Mouse (Mus musculus): ENCODE data around the gene Arhgap8. TPM values are rescaled to one million over a fixed set of nuclear protein-coding genes. Genes with fewer than 3 reads are reported as not detected.
A peak's percentile ranks its signal among the peaks of the same experiment; 100 is the strongest.

Gene Arhgap8
- total RNA-seq, 4 experiments from 2014 or later, result 0.64 to 2.6 (median 1.9) TPM

GRCm38 (mm10) chr15:84803685-84804084 lies 83.8 kb downstream of the Arhgap8 start:
- peak; percentile 19 for DNase-seq

DNA sequence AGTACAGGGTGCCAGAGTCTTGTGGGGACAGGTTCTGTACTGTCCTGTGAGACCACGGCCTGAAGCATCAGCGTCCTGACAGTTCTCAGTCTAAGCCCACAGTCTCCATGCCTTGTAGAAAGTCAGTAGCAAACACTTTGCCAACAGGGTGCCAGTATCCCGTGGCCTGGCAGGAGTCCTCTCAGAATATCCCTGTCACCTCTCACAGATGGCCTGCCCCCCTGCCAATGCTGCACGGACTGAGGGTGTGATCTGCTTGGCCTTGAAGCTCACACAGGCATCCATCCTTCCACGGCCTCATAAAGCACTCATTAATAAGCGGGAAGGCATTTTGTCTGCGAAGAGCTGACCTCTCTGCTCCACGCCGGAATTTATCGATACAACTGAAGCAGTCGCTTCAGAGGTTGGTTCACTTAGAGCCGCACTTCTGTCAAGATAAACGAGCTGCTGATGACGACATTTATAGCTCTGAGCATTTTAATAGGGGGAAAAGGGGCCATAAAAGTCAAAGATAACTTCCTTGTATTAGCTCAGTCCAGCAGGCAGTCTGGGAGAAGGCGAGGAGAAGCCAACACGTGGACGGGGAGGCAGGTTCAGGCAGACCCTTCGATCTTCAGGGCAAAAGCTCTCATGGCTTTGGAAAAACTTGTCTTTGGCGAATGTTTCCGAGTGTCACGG lies 89.6 kb downstream of the Arhgap8 start:
- DNase-seq, result no peak

DNA sequence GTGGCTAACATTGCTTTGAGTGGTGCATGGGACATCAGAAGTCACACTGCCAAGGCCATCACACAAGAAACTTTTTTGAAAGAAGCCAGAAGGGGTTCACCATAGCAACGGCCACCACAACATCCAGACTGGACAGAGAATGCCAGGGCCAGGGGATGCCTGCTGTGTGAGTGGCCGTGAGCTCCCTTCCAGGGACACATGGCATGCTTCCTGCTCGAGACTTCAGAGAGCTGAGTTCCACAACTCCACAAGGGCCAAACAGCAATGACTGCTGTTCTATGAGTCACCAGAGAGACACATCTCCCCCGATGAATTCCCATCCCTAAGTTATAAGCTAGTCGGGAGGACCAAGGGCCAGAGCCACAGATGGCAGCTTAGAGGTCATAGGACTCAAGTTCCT lies 91.3 kb downstream of the Arhgap8 start:
- DNase-seq, result peak; percentile 47

- no peak for DNase-seq
Observed at GRCm38 (mm10) chr15:84812831-84813357, 93.0 kb downstream of the Arhgap8 start.

- DNase-seq, result no peak
Observed at GRCm38 (mm10) chr15:84815171-84815570, 95.3 kb downstream of the Arhgap8 start.

GRCm38 (mm10) chr15:84817589-84817988 lies 97.7 kb downstream of the Arhgap8 start:
- DNase-seq, result no peak

- no peak for DNase-seq
Observed at GRCm38 (mm10) chr15:84818284-84818683, 98.4 kb downstream of the Arhgap8 start.

DNA sequence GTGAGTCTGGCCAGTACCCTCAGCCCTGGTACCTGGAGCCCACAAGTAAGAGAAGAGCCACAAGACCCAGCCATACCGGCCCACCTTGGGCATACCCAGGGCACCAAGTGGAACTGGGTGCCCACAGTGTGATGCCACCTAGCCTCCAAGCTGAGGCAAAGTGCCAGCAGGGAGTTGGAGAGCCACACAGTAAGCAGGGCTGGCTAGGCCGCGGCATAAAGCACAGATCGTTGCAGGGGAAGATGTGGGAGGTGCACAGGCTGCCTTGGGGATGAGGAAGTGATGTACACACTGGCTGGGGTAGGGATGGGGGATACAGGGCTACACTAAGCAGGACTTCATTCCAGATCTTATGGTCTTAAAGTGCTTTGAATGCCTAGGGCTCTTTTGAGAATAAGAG lies 101.0 kb downstream of the Arhgap8 start:
- no peak for DNase-seq

Other genes with a start within 250 kb of the Arhgap8 start
- 1 to 10 TPM; 8.0 to 9.9 (median 8.6) TPM for gene Rtl6, start 162.2 kb upstream of the Arhgap8 start, total RNA-seq (2022)
- gene Prr5, start 50.4 kb upstream of the Arhgap8 start, total RNA-seq (2022), result 1 to 10 TPM; 4.8 to 8.3 (median 6.0) TPM
- gene Phf21b, start 136.0 kb downstream of the Arhgap8 start, total RNA-seq (2022), result 1 to 10 TPM; 4.4 to 5.7 (median 4.9) TPM
- gene Gm29666, start 200.0 kb downstream of the Arhgap8 start, total RNA-seq (2022), result under 1 TPM; 0.20 to 0.55 (median 0.35) TPM
- 10 to 100 TPM; 38.0 to 43.1 (median 41.5) TPM for gene Nup50, start 203.4 kb downstream of the Arhgap8 start, total RNA-seq (2022)